Mouse (Mus musculus) cerebellum, adult 2 months (tissue): ENCODE results near the gene Rbm33.

ENCODE experiments used
- CTCF ChIP-seq: fragments of 200-500 bp; IDR thresholded peaks from 2 replicates; pipeline ENCODE4 v1.5.1; 2011; ENCODE audit warnings: low read depth, mild to moderate bottlenecking, control low read depth, low read length, moderate library complexity, borderline replicate concordance; ENCODE audit not compliant: insufficient read depth
- POLR2A ChIP-seq: fragments of 200-500 bp; IDR thresholded peaks from 2 replicates; pipeline ENCODE4 v1.6.1; 2011; ENCODE audit warnings: low read length, control low read depth, borderline replicate concordance; ENCODE audit not compliant: insufficient read depth

GRCm38 (mm10) chr5:28387531-28388179 lies 70.7 kb downstream of the Rbm33 start:
- no peak for TF ChIP-seq POLR2A
- no peak for TF ChIP-seq CTCF
